Mouse (Mus musculus) MEL (cell line): ENCODE measurements around the gene Tmub2. TPM values are rescaled to one million over a fixed set of nuclear protein-coding genes. Genes with fewer than 3 reads are reported as not detected.
A peak's percentile ranks its signal among the peaks of the same experiment; 100 is the strongest.

ENCODE experiments used
- DNase-seq: peaks from one replicate; pipeline ENCODE4 v3.0.0; 2011; ENCODE audit warnings: low read depth, low spot score
- H3K27ac ChIP-seq: 2 replicates; pipeline ENCODE4 v1.5.1; 2012; ENCODE audit warnings: low read depth, mild to moderate bottlenecking, control low read depth, low read length, moderate library complexity; ENCODE audit not compliant: control insufficient read depth
- H3K27me3 ChIP-seq, 2 experiments: fragments of 150-350 bp in 1 of 2; sonication (generic) in 1 of 2; 2 replicates each; pipeline ENCODE4 v1.6.1; 2012; ENCODE audit warnings: low read length in 2 of 2, mild to moderate bottlenecking in 2 of 2, improper control_type of control experiment in 1 of 2, moderate library complexity in 1 of 2; ENCODE audit not compliant: insufficient read depth in 2 of 2, control insufficient read depth in 1 of 2
- H3K36me3 ChIP-seq, 2 experiments: 2 replicates each; pipeline ENCODE4 v1.6.1; 2012 to 2014; ENCODE audit warnings: low read length in 2 of 2, improper control_type of control experiment in 1 of 2, inconsistent platforms in 1 of 2, mild to moderate bottlenecking in 1 of 2; ENCODE audit not compliant: insufficient read depth in 2 of 2, control insufficient read depth in 1 of 2
- H3K4me1 ChIP-seq, 2 experiments: fragments of 150-350 bp in 1 of 2; sonication (generic) in 1 of 2; 2 replicates each; pipeline ENCODE4 v1.6.1; 2012; ENCODE audit warnings: low read length in 2 of 2, improper control_type of control experiment in 1 of 2, mild to moderate bottlenecking in 1 of 2; ENCODE audit not compliant: insufficient read depth in 2 of 2, control insufficient read depth in 1 of 2
- H3K4me3 ChIP-seq, 2 experiments: fragments of 150-350 bp in 1 of 2; sonication (generic) in 1 of 2; 2 replicates each; pipeline ENCODE4 v1.5.1; 2012; ENCODE audit warnings: low read depth in 2 of 2, low read length in 2 of 2, mild to moderate bottlenecking in 2 of 2, moderate library complexity in 2 of 2, control low read depth in 1 of 2, improper control_type of control experiment in 1 of 2; ENCODE audit not compliant: control insufficient read depth in 1 of 2, insufficient read depth in 1 of 2
- H3K79me2 ChIP-seq: 2 replicates; pipeline ENCODE4 v1.6.1; 2012; ENCODE audit warnings: mild to moderate bottlenecking, low read length, moderate library complexity; ENCODE audit not compliant: control insufficient read depth, poor library complexity, insufficient read depth
- H3K9ac ChIP-seq: 2 replicates; pipeline ENCODE4 v1.6.1; 2012; ENCODE audit warnings: low read depth, mild to moderate bottlenecking, control low read depth, low read length, moderate library complexity; ENCODE audit not compliant: control insufficient read depth, poor library complexity, severe bottlenecking
- H3K9me3 ChIP-seq: fragments of 150-350 bp; sonication (generic); replicated peaks from 2 replicates; pipeline ENCODE4 v1.6.1; 2012; ENCODE audit warnings: mild to moderate bottlenecking, low read length, improper control_type of control experiment, moderate library complexity; ENCODE audit not compliant: insufficient read depth
- BHLHE40 ChIP-seq: IDR thresholded peaks from 2 replicates; pipeline ENCODE4 v1.6.1; 2012; ENCODE audit warnings: low read depth, mild to moderate bottlenecking, inconsistent platforms, low read length, improper control_type of control experiment, borderline replicate concordance
- CHD1 ChIP-seq: IDR thresholded peaks from 2 replicates; pipeline ENCODE4 v1.6.1; 2012; ENCODE audit warnings: low read depth, mild to moderate bottlenecking, inconsistent platforms, low read length, improper control_type of control experiment
- CHD2 ChIP-seq: IDR thresholded peaks from 2 replicates; pipeline ENCODE4 v1.6.1; 2011; ENCODE audit warnings: low read length, improper control_type of control experiment
- ELF1 ChIP-seq: IDR thresholded peaks from 2 replicates; pipeline ENCODE4 v1.6.1; 2014; ENCODE audit warnings: low read depth, mild to moderate bottlenecking, inconsistent platforms, low read length, improper control_type of control experiment, moderate library complexity
- EP300 ChIP-seq, 2 experiments: IDR thresholded peaks; 2 replicates each; pipeline ENCODE4 v1.6.1; 2011; ENCODE audit warnings: improper control_type of control experiment in 2 of 2, low read length in 2 of 2, low read depth in 1 of 2, mild to moderate bottlenecking in 1 of 2
- GABPA ChIP-seq: IDR thresholded peaks from 2 replicates; pipeline ENCODE4 v1.6.1; 2012; ENCODE audit warnings: low read depth, mild to moderate bottlenecking, inconsistent platforms, low read length, improper control_type of control experiment, moderate library complexity
- JUND ChIP-seq: IDR thresholded peaks from 2 replicates; pipeline ENCODE4 v1.6.1; 2011; ENCODE audit warnings: low read depth, mild to moderate bottlenecking, improper control_type of control experiment, low read length
- KAT2A ChIP-seq: conservative IDR thresholded peaks from 2 replicates; pipeline ENCODE4 v1.6.1; 2012; ENCODE audit warnings: low read depth, low read length, improper control_type of control experiment, inconsistent platforms
- MAX ChIP-seq: IDR thresholded peaks from 2 replicates; pipeline ENCODE4 v1.6.1; 2011; ENCODE audit warnings: low read length, improper control_type of control experiment
- MAZ ChIP-seq: IDR thresholded peaks from 2 replicates; pipeline ENCODE4 v1.6.1; 2012; ENCODE audit warnings: low read depth, mild to moderate bottlenecking, inconsistent platforms, low read length, improper control_type of control experiment
- MEF2A ChIP-seq: IDR thresholded peaks from 2 replicates; pipeline ENCODE4 v1.6.1; 2014; ENCODE audit warnings: low read depth, mild to moderate bottlenecking, inconsistent platforms, low read length, improper control_type of control experiment; ENCODE audit not compliant: poor library complexity, insufficient replicate concordance, severe bottlenecking; ENCODE audit errors: extremely low read depth
- MXI1 ChIP-seq: IDR thresholded peaks from 2 replicates; pipeline ENCODE4 v1.6.1; 2011; ENCODE audit warnings: mild to moderate bottlenecking, low read depth, low read length, improper control_type of control experiment
- MYB ChIP-seq: IDR thresholded peaks from 2 replicates; pipeline ENCODE4 v1.6.1; 2011; ENCODE audit warnings: mild to moderate bottlenecking, low read depth, low read length, improper control_type of control experiment
- MYC ChIP-seq: IDR thresholded peaks from 2 replicates; pipeline ENCODE4 v1.6.1; 2011; ENCODE audit warnings: low read depth, mild to moderate bottlenecking, low read length, improper control_type of control experiment, moderate library complexity
- NELFE ChIP-seq: IDR thresholded peaks from 2 replicates; pipeline ENCODE4 v1.6.1; 2011; ENCODE audit warnings: low read depth, low read length, improper control_type of control experiment
- POLR2A ChIP-seq, 2 experiments: IDR thresholded peaks; 2 replicates each; pipeline ENCODE4 v1.6.1; 2011 to 2012; ENCODE audit warnings: low read length in 2 of 2, mild to moderate bottlenecking in 2 of 2, control low read depth in 1 of 2, improper control_type of control experiment in 1 of 2, low read depth in 1 of 2, moderate library complexity in 1 of 2; ENCODE audit not compliant: control insufficient read depth in 1 of 2, insufficient read depth in 1 of 2, poor library complexity in 1 of 2
- POLR2AphosphoS2 ChIP-seq: IDR thresholded peaks from 2 replicates; pipeline ENCODE4 v1.6.1; 2011; ENCODE audit warnings: low read length, improper control_type of control experiment
- RAD21 ChIP-seq: IDR thresholded peaks from 2 replicates; pipeline ENCODE4 v1.6.1; 2011; ENCODE audit warnings: mild to moderate bottlenecking, low read depth, low read length, improper control_type of control experiment
- RCOR1 ChIP-seq: IDR thresholded peaks from 2 replicates; pipeline ENCODE4 v1.6.1; 2012; ENCODE audit warnings: low read depth, mild to moderate bottlenecking, inconsistent platforms, low read length, improper control_type of control experiment
- SIN3A ChIP-seq: IDR thresholded peaks from 2 replicates; pipeline ENCODE4 v1.6.1; 2012; ENCODE audit warnings: low read length, improper control_type of control experiment, inconsistent platforms
- SMC3 ChIP-seq: IDR thresholded peaks from 2 replicates; pipeline ENCODE4 v1.6.1; 2011; ENCODE audit warnings: low read depth, low read length, improper control_type of control experiment
- TAL1 ChIP-seq: IDR thresholded peaks from 2 replicates; pipeline ENCODE4 v1.6.1; 2012; ENCODE audit warnings: mild to moderate bottlenecking, inconsistent platforms, low read length, moderate library complexity, mixed read lengths
- TBP ChIP-seq: IDR thresholded peaks from 2 replicates; pipeline ENCODE4 v1.8.0; 2011; ENCODE audit warnings: low read depth, low read length, improper control_type of control experiment
- TCF12 ChIP-seq: IDR thresholded peaks from 2 replicates; pipeline ENCODE4 v1.6.1; 2014; ENCODE audit warnings: low read depth, mild to moderate bottlenecking, inconsistent platforms, low read length, improper control_type of control experiment, moderate library complexity
- UBTF ChIP-seq: IDR thresholded peaks from 2 replicates; pipeline ENCODE4 v1.6.1; 2012; ENCODE audit warnings: low read depth, mild to moderate bottlenecking, inconsistent platforms, low read length, improper control_type of control experiment, moderate library complexity, borderline replicate concordance; ENCODE audit not compliant: insufficient read depth
- USF1 ChIP-seq: IDR thresholded peaks from 2 replicates; pipeline ENCODE4 v1.6.1; 2014; ENCODE audit warnings: low read depth, mild to moderate bottlenecking, inconsistent platforms, low read length, improper control_type of control experiment, moderate library complexity
- USF2 ChIP-seq, 2 experiments: IDR thresholded peaks; 2 replicates each; pipeline ENCODE4 v1.6.1; 2011 to 2012; ENCODE audit warnings: improper control_type of control experiment in 2 of 2, low read length in 2 of 2, borderline replicate concordance in 1 of 2, inconsistent platforms in 1 of 2, low read depth in 1 of 2, mild to moderate bottlenecking in 1 of 2; ENCODE audit not compliant: insufficient read depth in 1 of 2
- ZMIZ1 ChIP-seq: IDR thresholded peaks from 2 replicates; pipeline ENCODE4 v1.6.1; 2012; ENCODE audit warnings: low read depth, mild to moderate bottlenecking, inconsistent platforms, low read length, improper control_type of control experiment, moderate library complexity
- ZNF384 ChIP-seq: IDR thresholded peaks from 2 replicates; pipeline ENCODE4 v1.6.1; 2012; ENCODE audit warnings: low read depth, mild to moderate bottlenecking, inconsistent platforms, low read length, improper control_type of control experiment
- polyA plus RNA-seq, 2 experiments: library from polyadenylated mRNA; stranded (reverse) in 1 of 2; unstranded in 1 of 2; fragments of >175 nt in 1 of 2; fragments of >200 nt in 1 of 2; gene quantifications; 2 replicates each; pipeline versions ENCODE4 v1.2.1 to v1.2.4; 2012; ENCODE audit warnings: low replicate concordance in 2 of 2, low read depth in 1 of 2; ENCODE audit not compliant: insufficient read length in 2 of 2, insufficient read depth in 1 of 2, missing spikeins in 1 of 2
- total RNA-seq: library from RNA; depleted of rRNA; stranded (reverse); fragments of 300-350 nt; gene quantifications from 2 replicates; pipeline ENCODE4 v1.2.3, GENCODE M21; 2012

Tmub2 gene
- total and polyA plus RNA-seq, 3 experiments: 29.3 to 40.5 TPM; not detected in 1

- TF ChIP-seq USF2 (IDR thresholded peaks at IDR 0.05; ENCODE audit: borderline replicate concordance in 1 of 2, insufficient read depth in 1 of 2, low read depth in 1 of 2, low read length in 2 of 2): no peak
- no peak for TF ChIP-seq TBP
- TF ChIP-seq MAZ: no peak
- no peak for TF ChIP-seq RAD21
- no peak for TF ChIP-seq UBTF
- TF ChIP-seq SIN3A: no peak
- no peak for TF ChIP-seq USF1
- no peak for TF ChIP-seq SMC3
- TF ChIP-seq MYB: no peak
- no peak for TF ChIP-seq NELFE
- TF ChIP-seq MEF2A: no peak
- no peak for TF ChIP-seq POLR2A (IDR thresholded peaks at IDR 0.05; ENCODE audit: control insufficient read depth in 1 of 2, insufficient read depth in 1 of 2, low read depth in 1 of 2, low read length in 2 of 2, poor library complexity in 1 of 2)
- Histone ChIP-seq H3K9ac (no peak overlapping the region), H3K27me3 (no peaks in the 10 kb centered on the region), H3K79me2 (peaks cover under 1% of the 10 kb centered on the region; the same call in 1 of the 2 replicates), H3K27ac (no peak overlapping the region), H3K9me3 (no peaks in the 10 kb centered on the region), H3K4me1 (peaks cover 0 to 7% of the 10 kb centered on the region in 2 experiments; a peak in 2 of 4 replicates), H3K4me3 (no peak overlapping the region), H3K36me3 (peaks cover 2 to 5% of the 10 kb centered on the region in 2 experiments; a peak in 3 of 4 replicates)
- no peak for DNase-seq
These were observed 23.4 kb downstream of the Tmub2 start for GRCm38 (mm10) chr11:102308104-102308503.

GRCm38 (mm10) chr11:102308979-102309378, 24.2 kb downstream of the Tmub2 start:
- Histone ChIP-seq H3K4me1 (peaks cover 0 to 7% of the 10 kb centered on the region in 2 experiments; a peak in 2 of 4 replicates), H3K4me3 (peak overlapping the region; percentile 43 to 52), H3K27me3 (no peaks in the 10 kb centered on the region), H3K79me2 (peaks cover 2% of the 10 kb centered on the region; the same call in 1 of the 2 replicates), H3K9ac (peak overlapping the region; percentile 64), H3K27ac (peak overlapping the region; percentile 52), H3K9me3 (no peaks in the 10 kb centered on the region), H3K36me3 (peaks cover 3 to 5% of the 10 kb centered on the region in 2 experiments; a peak in 3 of 4 replicates)
- DNase-seq: peak; percentile 99
- TF ChIP-seq MEF2A (no peak), USF2 (IDR thresholded peaks at IDR 0.05; ENCODE audit: borderline replicate concordance in 1 of 2, insufficient read depth in 1 of 2, low read depth in 1 of 2, low read length in 2 of 2) (no peak), POLR2AphosphoS2 (peak; percentile 93), ZMIZ1 (no peak), TBP (peak; percentile 71), MAX (peak; percentile 95), CHD2 (no peak), UBTF (0 out of 2 replicates have a peak, but pooled peaks have one; percentile 22), ELF1 (peak; percentile 91), CHD1 (no peak), USF1 (0 out of 2 replicates have a peak, but pooled peaks have one; percentile 38), BHLHE40 (no peak), MAZ (peak; percentile 82), ZNF384 (peak; percentile 74), TCF12 (0 out of 2 replicates have a peak, but pooled peaks have one; percentile 25), MYB (no peak), JUND (no peak), RCOR1 (no peak), EP300 (IDR thresholded peaks at IDR 0.05; ENCODE audit: low read depth in 1 of 2, low read length in 2 of 2) (0 out of 4 replicates have a peak, but pooled peaks of 1 of the 2 experiments have one; percentile 19), RAD21 (peak; percentile 86), GABPA (no peak), NELFE (peak; percentile 80), MXI1 (peak; percentile 99), POLR2A (IDR thresholded peaks at IDR 0.05; ENCODE audit: control insufficient read depth in 1 of 2, insufficient read depth in 1 of 2, low read depth in 1 of 2, low read length in 2 of 2, poor library complexity in 1 of 2) (peak in 1 of 2 experiments; percentile 89; a peak in 2 of 4 replicates), KAT2A (no peak), MYC (peak; percentile 94), TAL1 (no peak), SMC3 (peak; percentile 68)
